Mouse (Mus musculus): ENCODE results near the gene Vps26b. TPM values are rescaled to one million over a fixed set of nuclear protein-coding genes. Genes with fewer than 3 reads are reported as not detected.

Vps26b gene
- 28.4 TPM for polyA plus RNA-seq (2015; fragmentation: Illumina TruSeq; extraction: RNeasy Lipid Tissue Mini Kit (QIAGEN cat#74804); ENCODE audit: insufficient read depth, low replicate concordance)

DNA sequence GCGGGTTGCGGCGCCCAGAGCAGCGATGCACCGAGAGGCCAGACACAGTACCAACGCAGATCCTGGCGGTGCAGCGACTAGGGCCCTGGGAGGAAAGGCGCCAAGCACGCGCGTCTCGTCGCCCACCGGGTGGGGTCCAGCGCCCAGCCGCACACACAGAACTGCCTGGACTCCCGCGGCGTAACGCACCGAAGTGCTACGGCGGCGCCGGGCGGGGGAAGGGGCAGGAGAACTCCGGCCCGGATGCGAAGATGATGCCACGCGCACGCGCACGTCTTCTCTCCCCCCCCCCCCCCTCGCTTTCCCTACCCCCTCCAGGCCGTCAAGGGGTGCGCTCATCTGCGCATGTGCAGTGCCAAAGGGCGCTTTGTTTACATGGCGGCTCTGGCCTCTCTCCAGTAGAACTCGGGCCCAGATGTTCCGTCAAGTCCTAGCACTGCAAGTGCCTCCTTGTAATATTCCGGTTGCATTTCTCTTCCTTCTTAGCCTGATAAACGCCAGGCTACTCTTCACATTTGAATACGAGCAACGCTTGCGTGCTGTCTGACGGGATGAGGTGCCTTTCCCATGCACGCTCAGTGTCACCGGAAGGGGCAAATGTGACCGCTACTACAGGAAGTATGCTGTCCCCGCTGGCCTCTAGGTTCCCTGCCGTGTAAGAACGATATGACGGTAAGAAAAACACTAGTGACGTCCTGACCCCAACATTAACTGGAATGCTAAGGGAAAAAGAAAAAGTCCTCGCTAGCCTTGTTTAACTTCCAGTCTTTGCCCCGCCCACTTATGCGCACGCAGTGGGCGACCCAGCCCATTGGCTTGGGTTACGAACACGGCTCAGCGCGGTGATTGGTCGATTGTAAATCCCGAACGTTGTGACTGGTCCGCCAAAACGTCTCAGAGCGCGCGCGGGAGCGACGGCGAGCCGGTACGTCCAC lies at the start of gene Vps26b, which contains the start of gene Ncapd3:
Gene Vps26b (minus strand): TSS at position 238 of the 935 bp plus-strand sequence.
Gene Ncapd3 (plus strand): TSS at position 348 of the 935 bp plus-strand sequence.

DNA sequence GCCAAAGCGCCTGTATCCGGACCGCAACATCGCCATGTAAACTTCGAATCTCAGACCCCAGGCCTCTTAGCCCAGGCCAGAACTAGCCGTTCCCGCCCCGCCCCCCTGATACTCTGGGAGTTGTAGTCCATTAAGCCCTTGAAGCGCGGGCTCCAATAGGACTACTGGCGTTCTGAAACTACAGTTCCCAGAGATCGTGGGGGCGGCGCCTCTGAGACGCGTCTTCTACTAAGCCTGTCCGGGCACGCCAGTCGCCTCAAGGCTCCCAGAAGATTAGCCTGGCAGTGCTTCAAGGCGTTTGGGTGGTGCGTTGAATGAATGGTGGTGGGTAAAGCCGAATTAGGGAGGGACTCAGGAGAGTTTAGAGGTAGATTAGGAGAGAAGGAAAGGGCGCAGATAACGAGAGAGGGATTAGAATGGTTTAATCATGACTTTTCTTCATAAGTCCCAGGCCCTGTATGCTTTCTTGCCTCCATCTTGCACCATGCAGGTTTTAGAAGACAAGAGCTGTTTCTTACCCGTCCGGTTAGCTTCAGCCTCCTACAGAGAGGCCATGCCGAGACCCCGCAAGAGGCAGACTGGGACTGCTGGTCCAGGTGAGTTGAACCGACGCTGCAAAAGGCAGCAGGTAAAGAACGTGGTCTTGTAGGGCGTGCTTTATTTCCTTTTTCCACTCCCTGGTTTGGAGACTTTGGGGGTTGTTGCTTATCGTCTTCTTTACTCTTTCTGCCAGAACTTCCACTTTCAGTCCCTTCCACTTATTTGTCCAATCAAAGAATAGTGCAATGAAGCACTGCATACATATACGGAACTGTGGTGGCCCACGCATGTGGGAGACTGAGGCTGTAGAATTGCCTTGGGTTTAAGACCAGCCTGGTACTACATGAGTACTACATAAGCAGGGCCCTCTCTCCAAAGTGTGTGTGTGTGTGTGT lies 30.1 kb downstream of the Vps26b start, which contains the start of the genes Acad8 and Thyn1:
Gene Acad8 (minus strand): TSS at position 106 of the 935 bp plus-strand sequence.
Gene Thyn1 (plus strand): TSS at position 250 of the 935 bp plus-strand sequence.

Other genes starting within 250 kb of the Vps26b start
- gene Glb1l2, start 223.6 kb downstream of the Vps26b start, polyA plus RNA-seq (2015; fragmentation: Illumina TruSeq; extraction: RNeasy Lipid Tissue Mini Kit (QIAGEN cat#74804); ENCODE audit: insufficient read depth, low replicate concordance): 1.3 TPM
- gene Glb1l3, start 169.2 kb downstream of the Vps26b start, polyA plus RNA-seq (2015; fragmentation: Illumina TruSeq; extraction: RNeasy Lipid Tissue Mini Kit (QIAGEN cat#74804); ENCODE audit: insufficient read depth, low replicate concordance): 0.11 TPM
- gene Gm1110, start 107.0 kb downstream of the Vps26b start, polyA plus RNA-seq (2015; fragmentation: Illumina TruSeq; extraction: RNeasy Lipid Tissue Mini Kit (QIAGEN cat#74804); ENCODE audit: insufficient read depth, low replicate concordance): not detected
- gene Acad8, start 30.5 kb downstream of the Vps26b start, polyA plus RNA-seq (2015; fragmentation: Illumina TruSeq; extraction: RNeasy Lipid Tissue Mini Kit (QIAGEN cat#74804); ENCODE audit: insufficient read depth, low replicate concordance): 20.3 TPM
- gene Thyn1, start 30.4 kb downstream of the Vps26b start, polyA plus RNA-seq (2015; fragmentation: Illumina TruSeq; extraction: RNeasy Lipid Tissue Mini Kit (QIAGEN cat#74804); ENCODE audit: insufficient read depth, low replicate concordance): 43.8 TPM
- 39.1 TPM for gene Ncapd3, start 110 bp upstream of the Vps26b start, polyA plus RNA-seq (2015; fragmentation: Illumina TruSeq; extraction: RNeasy Lipid Tissue Mini Kit (QIAGEN cat#74804); ENCODE audit: insufficient read depth, low replicate concordance)
- 21.2 TPM for gene Jam3, start 125.4 kb upstream of the Vps26b start, polyA plus RNA-seq (2015; fragmentation: Illumina TruSeq; extraction: RNeasy Lipid Tissue Mini Kit (QIAGEN cat#74804); ENCODE audit: insufficient read depth, low replicate concordance)

Data from spleen, adult 10 weeks (tissue).